Mouse (Mus musculus) ovary, adult 18-20 months (tissue): Measurements from ENCODE around the gene Capn10.

Source experiments
- DNase-seq: peaks from one replicate; pipeline ENCODE4 v3.0.0; 2022; ENCODE audit warnings: low spot score, mixed read lengths

Capn10 gene

DNA sequence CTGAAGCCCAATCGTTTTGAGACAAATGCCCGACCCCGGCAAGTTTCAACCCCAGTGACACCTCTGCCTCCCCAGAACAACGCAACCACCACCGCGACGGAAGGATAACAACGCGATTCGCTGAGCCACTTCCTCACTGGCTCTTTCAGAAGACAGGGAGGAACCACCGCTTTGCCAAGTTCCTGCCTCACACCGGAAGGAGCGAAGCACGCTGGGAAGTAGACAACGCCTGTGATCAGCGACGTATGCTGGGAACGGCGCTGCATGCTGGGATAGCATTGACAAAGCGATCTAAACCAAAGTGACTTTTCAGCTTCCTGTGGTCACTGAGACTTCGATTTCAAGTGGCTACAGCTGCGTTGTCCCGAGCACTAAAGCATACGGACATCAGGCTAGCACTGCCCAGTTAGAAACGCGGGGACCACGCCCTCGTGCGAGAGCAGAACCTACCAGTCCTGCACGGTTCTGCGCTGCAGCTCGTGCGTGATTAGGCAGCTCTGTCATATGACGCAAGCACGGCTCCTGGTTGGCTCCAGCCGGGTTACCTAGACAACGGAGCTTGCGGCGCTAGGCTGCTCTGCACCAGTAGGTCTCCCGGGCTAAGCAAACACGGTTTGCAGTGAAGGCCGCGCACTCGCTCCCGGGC lies at the start of gene Capn10:
TSS of gene Capn10 (plus strand) at position 195 of the 646 bp plus-strand sequence.
- peak; percentile 92 for DNase-seq

GRCm38 (mm10) chr1:92888901-92889655 lies 45.1 kb upstream of the Capn10 start:
- DNase-seq: no peak

- DNase-seq: no peak
Observed at GRCm38 (mm10) chr1:92892791-92893190, 41.4 kb upstream of the Capn10 start.

- no peak for DNase-seq
Observed at GRCm38 (mm10) chr1:92893896-92894295, 40.3 kb upstream of the Capn10 start.

DNA sequence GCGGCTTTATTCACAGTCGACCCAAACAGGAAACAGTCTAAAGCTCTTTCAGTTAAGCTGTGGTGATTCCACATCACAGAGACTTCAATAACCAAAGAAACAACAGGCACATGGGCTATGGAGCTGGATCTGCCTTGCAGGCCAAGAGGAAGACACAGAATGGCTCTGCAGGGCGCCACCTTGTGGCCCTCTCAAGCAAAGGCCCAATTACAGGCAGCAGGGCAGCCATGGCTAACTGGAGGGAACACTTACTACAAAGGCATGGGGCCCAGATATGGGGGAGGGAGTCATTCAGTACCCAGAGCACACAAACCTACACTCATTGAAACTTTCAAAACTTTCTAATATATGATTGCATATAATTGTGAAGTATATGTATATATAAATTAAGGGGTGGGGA lies 39.1 kb upstream of the Capn10 start:
- DNase-seq: peak; percentile 37

- DNase-seq: peak; percentile 53
Observed at GRCm38 (mm10) chr1:92902786-92903185, 31.4 kb upstream of the Capn10 start, which contains the start of gene Ankmy1. Gene Ankmy1 (minus strand): TSS chr1:92902906.

GRCm38 (mm10) chr1:92903627-92904026 lies 30.5 kb upstream of the Capn10 start:
- DNase-seq: no peak

GRCm38 (mm10) chr1:92905703-92906310 lies 28.4 kb upstream of the Capn10 start:
- no peak for DNase-seq

GRCm38 (mm10) chr1:92906779-92907631 lies 27.2 kb upstream of the Capn10 start, which contains the start of gene Dusp28:
Gene Dusp28 (plus strand): TSS chr1:92906981.
- peak; percentile 87 for DNase-seq

DNA sequence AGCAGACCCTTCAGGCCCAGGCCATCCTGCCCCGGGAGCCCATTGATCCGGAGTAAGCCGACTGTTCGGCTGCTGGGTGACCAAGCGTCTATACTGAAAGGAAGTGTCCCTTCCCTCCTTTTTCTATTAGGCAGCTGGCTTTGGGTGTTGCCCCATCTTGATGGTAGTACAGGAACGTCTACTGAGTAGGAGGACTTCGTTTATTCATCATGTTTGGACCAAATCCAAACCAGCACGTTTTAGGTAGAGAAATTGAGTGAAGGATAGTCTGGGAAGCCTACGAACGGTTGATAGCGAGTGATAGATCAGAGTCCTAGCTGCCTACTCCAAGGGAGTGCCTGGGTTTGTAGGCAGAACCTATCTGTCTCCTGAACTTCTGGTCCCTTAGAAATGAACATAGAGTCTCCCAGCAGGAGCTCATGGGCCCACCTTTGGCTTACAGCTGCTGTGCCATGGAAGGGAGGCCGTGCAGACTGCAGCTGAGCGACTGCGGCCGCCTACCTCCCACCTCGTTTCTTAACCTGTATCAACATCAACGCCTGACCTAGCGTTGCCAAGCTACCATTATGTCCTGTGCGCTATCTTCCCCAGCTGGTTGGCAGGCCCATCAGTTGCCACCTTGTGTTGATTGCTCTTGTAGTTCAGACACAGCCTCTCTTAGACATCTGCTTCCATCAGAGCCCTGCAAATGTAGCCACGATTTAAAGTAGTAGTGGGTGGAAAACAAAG lies 26.4 kb upstream of the Capn10 start:
- no peak for DNase-seq

GRCm38 (mm10) chr1:92908664-92909063 lies 25.5 kb upstream of the Capn10 start:
- DNase-seq: no peak

GRCm38 (mm10) chr1:92909068-92909467 lies 25.1 kb upstream of the Capn10 start:
- DNase-seq: no peak

DNA sequence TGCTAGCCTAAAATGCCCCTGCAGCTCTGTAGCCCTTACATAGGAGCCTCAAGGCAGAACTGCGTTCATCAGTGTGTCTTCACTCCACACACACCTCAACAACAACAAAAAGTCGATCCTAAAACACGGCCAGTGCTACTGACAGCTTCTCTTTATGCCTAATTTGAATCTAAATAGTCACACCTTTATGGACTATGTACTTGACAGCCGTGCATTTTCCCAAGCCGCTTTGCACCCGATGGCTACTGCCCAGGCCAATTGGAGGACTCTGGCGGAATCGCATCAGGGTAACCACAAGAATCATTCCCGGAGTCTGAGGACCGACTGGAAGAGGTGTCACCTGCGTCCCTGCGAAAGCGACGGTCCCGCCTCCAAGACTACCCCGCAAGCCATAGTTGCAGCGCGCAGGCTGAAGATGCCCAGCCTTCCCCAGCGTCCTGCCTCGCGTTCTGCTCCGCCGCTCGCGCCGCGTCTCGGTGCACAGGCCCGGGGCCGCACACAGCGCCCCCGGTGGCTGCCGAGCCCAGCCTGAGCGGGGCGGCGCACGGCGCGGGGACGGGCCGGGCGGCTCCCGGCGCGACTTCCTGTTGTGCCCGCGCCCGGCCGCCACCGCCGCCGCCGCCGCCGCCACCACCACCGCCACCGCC lies 23.8 kb upstream of the Capn10 start, which contains the start of gene Rnpepl1:
TSS of gene Rnpepl1 (plus strand) at position 545 of the 647 bp plus-strand sequence.
- DNase-seq: peak; percentile 57

GRCm38 (mm10) chr1:92910925-92911720 lies 23.1 kb upstream of the Capn10 start:
- no peak for DNase-seq

- DNase-seq: no peak
Observed at GRCm38 (mm10) chr1:92911721-92912138, 22.4 kb upstream of the Capn10 start.

GRCm38 (mm10) chr1:92912286-92912685 lies 21.9 kb upstream of the Capn10 start:
- no peak for DNase-seq

DNA sequence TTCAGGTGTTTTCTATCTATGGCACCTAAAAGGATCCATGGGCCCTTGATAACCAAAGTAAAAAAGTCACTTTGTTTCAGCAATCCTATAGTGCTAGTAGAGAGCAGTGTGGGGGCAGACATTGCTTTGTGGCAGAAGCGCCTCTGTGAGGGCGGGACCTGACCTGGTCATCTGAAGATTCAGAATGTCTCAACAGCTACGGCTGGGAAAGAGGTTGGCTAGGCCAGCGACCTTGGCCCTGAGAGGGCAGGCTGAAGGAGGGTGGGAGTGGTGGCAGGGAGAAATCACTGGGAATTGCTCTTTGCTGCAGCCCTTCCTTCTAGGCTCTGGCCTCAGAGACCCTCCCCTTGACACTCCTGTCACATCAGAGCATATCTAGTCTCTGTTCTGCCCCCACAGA lies 19.9 kb upstream of the Capn10 start:
- DNase-seq: no peak

DNA sequence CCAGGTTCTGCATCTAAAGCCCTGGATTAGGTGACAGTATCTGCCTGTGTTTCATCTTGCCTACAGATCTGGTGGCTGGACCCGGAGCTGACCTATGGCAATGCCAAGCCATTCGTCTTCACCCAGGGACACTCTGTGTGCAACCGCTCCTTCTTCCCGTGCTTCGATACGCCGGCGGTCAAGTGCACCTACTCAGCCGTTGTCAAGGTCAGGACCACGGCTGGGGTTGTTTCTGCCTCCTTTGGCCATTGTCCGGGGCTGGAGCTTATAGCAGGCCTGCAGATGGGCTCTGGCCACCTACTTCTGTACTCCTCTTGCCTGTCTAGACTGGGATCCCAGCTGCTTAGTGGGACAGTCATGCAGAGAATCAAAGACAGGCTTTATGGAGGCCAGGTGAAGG lies 19.2 kb upstream of the Capn10 start:
- no peak for DNase-seq

DNA sequence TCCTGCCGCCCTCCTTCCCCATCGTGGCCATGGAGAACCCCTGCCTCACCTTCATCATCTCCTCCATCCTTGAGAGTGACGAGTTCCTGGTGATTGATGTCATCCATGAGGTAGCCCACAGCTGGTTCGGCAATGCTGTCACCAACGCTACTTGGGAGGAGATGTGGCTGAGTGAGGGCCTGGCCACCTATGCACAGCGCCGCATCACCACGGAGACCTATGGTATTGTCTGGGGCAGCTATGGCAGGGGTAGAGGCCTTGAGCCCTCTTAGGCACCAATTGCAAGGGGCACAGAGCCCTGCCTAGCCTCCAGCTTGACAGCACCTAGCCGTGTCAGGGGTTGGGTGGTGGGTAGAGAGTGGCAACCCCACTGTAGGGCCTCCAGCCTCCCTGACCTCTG lies 17.5 kb upstream of the Capn10 start:
- no peak for DNase-seq

DNA sequence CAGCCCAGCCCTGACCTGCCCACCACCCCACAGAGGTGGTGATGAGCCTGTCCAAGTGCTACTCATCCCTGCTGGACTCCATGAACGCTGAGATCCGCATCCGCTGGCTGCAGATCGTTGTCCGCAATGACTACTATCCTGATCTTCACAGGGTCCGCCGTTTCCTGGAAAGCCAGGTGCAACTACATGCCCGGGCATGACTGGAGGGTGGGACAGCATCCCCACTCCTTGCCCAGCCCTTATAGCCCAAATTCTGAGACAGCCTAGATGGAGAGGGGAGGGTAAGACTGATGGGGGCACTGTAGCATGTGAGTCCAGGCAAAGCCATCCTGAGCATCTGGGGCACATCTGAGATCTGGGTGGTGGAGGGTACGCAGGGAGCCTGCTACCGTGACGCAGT lies 15.0 kb upstream of the Capn10 start:
- DNase-seq: no peak
